Mouse (Mus musculus) neural tube, embryonic 11.5 days (tissue): ENCODE data around the gene Myh7. TPM values are rescaled to one million over a fixed set of nuclear protein-coding genes. Genes with fewer than 3 reads are reported as not detected.

Experiments
- ATAC-seq: fragments of 200-750 bp; cut with Nextera tagmentation; 2 replicates; pipeline ENCODE4 v1.8.0; 2017; ENCODE audit warnings: moderate number of reproducible peaks, mild to moderate bottlenecking, moderate TSS enrichment, moderate library complexity; ENCODE audit not compliant: insufficient read depth, low FRiP score, low TSS enrichment
- DNase-seq: peaks from one replicate; pipeline ENCODE4 v3.0.0-alpha.2; 2015; ENCODE audit warnings: low spot score
- H3K27ac ChIP-seq: fragments of 300-500 bp; sonication (generic); 2 replicates; pipeline ENCODE4 v1.5.1; 2014; ENCODE audit warnings: low read depth, mild to moderate bottlenecking, low read length
- H3K27me3 ChIP-seq: fragments of 300-500 bp; sonication (generic); 2 replicates; pipeline ENCODE4 v1.6.1; 2014; ENCODE audit warnings: mild to moderate bottlenecking, low read length, mixed read lengths; ENCODE audit not compliant: control insufficient read depth, insufficient read depth
- H3K36me3 ChIP-seq: fragments of 300-500 bp; sonication (generic); 2 replicates; pipeline ENCODE4 v1.6.1; 2014; ENCODE audit warnings: mild to moderate bottlenecking, low read length, moderate library complexity, mixed read lengths; ENCODE audit not compliant: control insufficient read depth, insufficient read depth
- H3K4me1 ChIP-seq: fragments of 300-500 bp; sonication (generic); 2 replicates; pipeline ENCODE4 v1.6.1; 2014; ENCODE audit warnings: low read length, mixed read lengths; ENCODE audit not compliant: control insufficient read depth, insufficient read depth
- H3K4me2 ChIP-seq: fragments of 300-500 bp; sonication (generic); 2 replicates; pipeline ENCODE4 v1.6.1; 2014; ENCODE audit warnings: low read depth, mild to moderate bottlenecking, moderate library complexity
- H3K4me3 ChIP-seq: fragments of 300-500 bp; sonication (generic); 2 replicates; pipeline ENCODE4 v1.5.1; 2014; ENCODE audit warnings: low read depth, low read length
- H3K9ac ChIP-seq: fragments of 300-500 bp; sonication (generic); 2 replicates; pipeline ENCODE4 v1.6.1; 2014; ENCODE audit warnings: mild to moderate bottlenecking, low read length
- H3K9me3 ChIP-seq: fragments of 300-500 bp; sonication (generic); 2 replicates; pipeline ENCODE4 v1.6.1; 2016; ENCODE audit warnings: low read length; ENCODE audit not compliant: control insufficient read depth
- WGBS: fragments of 180-500 bp; shearing (Covaris S2); extraction: QIAGEN DNeasy Blood & Tissue Kit; methylation state at CpG from one replicate; pipeline ENCODE4 v1.1.7; 2014; 5-methylcytosine and 5-hydroxymethylcytosine counted together
- polyA plus RNA-seq: library from polyadenylated mRNA; unstranded; fragments of >200 nt; fragmentation: Nextera tagmentation; extraction: Ambion mirVana; gene quantifications from 2 replicates; pipeline ENCODE4 v1.2.1, GENCODE M21; 2014

Gene Myh7
- polyA plus RNA-seq, 1 experiment from 2014 or later, result 15.6 TPM

GRCm38 (mm10) chr14:55007120-55007908 lies 12.9 kb upstream of the Myh7 start:
- DNase-seq, result no peak
- no peak for ATAC-seq
- WGBS, result 88% methylated on average over 9 of the region's 9 CpGs
- Histone ChIP-seq H3K27me3 (no peaks in the 10 kb centered on the region), H3K4me1 (no peaks in the 10 kb centered on the region), H3K9me3 (no peaks in the 10 kb centered on the region), H3K27ac (no peak overlapping the region), H3K9ac (no peak overlapping the region), H3K4me2 (no peak overlapping the region), H3K4me3 (no peak overlapping the region), H3K36me3 (no peaks in the 10 kb centered on the region)

- no peak overlapping the region for H3K9ac ChIP-seq
- ATAC-seq (no peak), DNase-seq (no peak)
- no peaks in the 10 kb centered on the region for H3K36me3 ChIP-seq
- H3K27me3 ChIP-seq, result no peaks in the 10 kb centered on the region
- H3K9me3 ChIP-seq, result no peaks in the 10 kb centered on the region
- no peak overlapping the region for H3K27ac ChIP-seq
- no peaks in the 10 kb centered on the region for H3K4me1 ChIP-seq
- H3K4me2 ChIP-seq, result no peak overlapping the region
- 63% methylated on average over 3 of the region's 3 CpGs for WGBS
- no peak overlapping the region for H3K4me3 ChIP-seq
Observed at GRCm38 (mm10) chr14:55006541-55006940, 12.1 kb upstream of the Myh7 start.

- H3K9ac ChIP-seq, result no peak overlapping the region
- no peak overlapping the region for H3K27ac ChIP-seq
- no peak for DNase-seq
- no peaks in the 10 kb centered on the region for H3K36me3 ChIP-seq
- no peaks in the 10 kb centered on the region for H3K9me3 ChIP-seq
- no peaks in the 10 kb centered on the region for H3K27me3 ChIP-seq
- H3K4me3 ChIP-seq, result no peak overlapping the region
- 88% methylated on average over 8 of the region's 8 CpGs for WGBS
- ATAC-seq, result no peak
- H3K4me1 ChIP-seq, result no peaks in the 10 kb centered on the region
- H3K4me2 ChIP-seq, result no peak overlapping the region
Observed at GRCm38 (mm10) chr14:55005967-55006366, 11.5 kb upstream of the Myh7 start.

GRCm38 (mm10) chr14:55005506-55005905 lies 11.1 kb upstream of the Myh7 start:
- H3K27me3 ChIP-seq, result no peaks in the 10 kb centered on the region
- H3K4me3 ChIP-seq, result no peak overlapping the region
- DNase-seq (no peak), ATAC-seq (no peak)
- H3K9me3 ChIP-seq, result no peaks in the 10 kb centered on the region
- H3K27ac ChIP-seq, result no peak overlapping the region
- H3K4me2 ChIP-seq, result no peak overlapping the region
- no peaks in the 10 kb centered on the region for H3K4me1 ChIP-seq
- no peaks in the 10 kb centered on the region for H3K36me3 ChIP-seq
- no peak overlapping the region for H3K9ac ChIP-seq
- WGBS, result 69% methylated on average over 2 of the region's 2 CpGs

GRCm38 (mm10) chr14:55003878-55004855 lies 9.7 kb upstream of the Myh7 start:
- DNase-seq (no peak), ATAC-seq (no peak)
- Histone ChIP-seq H3K36me3 (no peaks in the 10 kb centered on the region), H3K4me3 (no peak overlapping the region), H3K4me1 (no peaks in the 10 kb centered on the region), H3K4me2 (no peak overlapping the region), H3K27ac (no peak overlapping the region), H3K9ac (no peak overlapping the region), H3K9me3 (no peaks in the 10 kb centered on the region), H3K27me3 (no peaks in the 10 kb centered on the region)
- WGBS, result 83% methylated on average over 18 of the region's 18 CpGs

GRCm38 (mm10) chr14:55002687-55003120 lies 8.3 kb upstream of the Myh7 start:
- no peaks in the 10 kb centered on the region for H3K27me3 ChIP-seq
- ATAC-seq, result no peak
- H3K27ac ChIP-seq, result no peak overlapping the region
- no peak for DNase-seq
- 75% methylated on average over 7 of the region's 7 CpGs for WGBS
- no peaks in the 10 kb centered on the region for H3K4me1 ChIP-seq
- H3K36me3 ChIP-seq, result no peaks in the 10 kb centered on the region
- no peak overlapping the region for H3K9ac ChIP-seq
- no peak overlapping the region for H3K4me2 ChIP-seq
- no peak overlapping the region for H3K4me3 ChIP-seq
- no peaks in the 10 kb centered on the region for H3K9me3 ChIP-seq

- Histone ChIP-seq H3K9ac (no peak overlapping the region), H3K4me1 (no peaks in the 10 kb centered on the region), H3K4me3 (no peak overlapping the region), H3K27me3 (no peaks in the 10 kb centered on the region), H3K36me3 (no peaks in the 10 kb centered on the region), H3K9me3 (no peaks in the 10 kb centered on the region), H3K27ac (no peak overlapping the region), H3K4me2 (no peak overlapping the region)
- DNase-seq, result no peak
- WGBS, result 56% methylated on average over 12 of the region's 12 CpGs
- no peak for ATAC-seq
Observed at GRCm38 (mm10) chr14:55001938-55002686, 7.7 kb upstream of the Myh7 start.

GRCm38 (mm10) chr14:55001446-55001845 lies 7.0 kb upstream of the Myh7 start:
- no peaks in the 10 kb centered on the region for H3K36me3 ChIP-seq
- H3K4me1 ChIP-seq, result no peaks in the 10 kb centered on the region
- no peaks in the 10 kb centered on the region for H3K27me3 ChIP-seq
- no peaks in the 10 kb centered on the region for H3K9me3 ChIP-seq
- 95% methylated on average over 2 of the region's 2 CpGs for WGBS
- no peak overlapping the region for H3K4me3 ChIP-seq
- no peak overlapping the region for H3K4me2 ChIP-seq
- no peak for ATAC-seq
- H3K27ac ChIP-seq, result no peak overlapping the region
- H3K9ac ChIP-seq, result no peak overlapping the region
- DNase-seq, result no peak
